19 mouse cellular contexts compared by ENCODE assay signal in genomic region chr16:32186056-32186455, GRCm38 (mm10). TPM values are rescaled to one million over a fixed set of nuclear protein-coding genes. Genes with fewer than 3 reads are reported as not detected.
DNase-seq lines count a peak whose midpoint lies in the region.
"Had no signal": no experiment of that assay in that cellular context is flagged by ENCODE, and none has a peak within 500 bp of the region (broad histone marks: within the 10 kb centered on the region; RNA-seq: fewer than 3 reads in every experiment).

No protein-coding gene starts in this region.

- DNase-seq in heart, adult 11 months, result peak; percentile 40
- no peak for DNase-seq in heart, adult 18-20 months
- peak; percentile 80 for DNase-seq in cerebellum, adult 11-12 months
- DNase-seq in cerebellum, adult 9-10 months, result peak; percentile 80
- peak; percentile 74 to 82 for DNase-seq in cerebellum, postnatal 25 days
- no peak for DNase-seq in natural killer cell, adult 2 months (ENCODE audit: low spot score in 2 of 2)
- DNase-seq in kidney, postnatal 14 days, result no peak
- DNase-seq in liver, result no peak
- DNase-seq: adrenal gland, adult 2 months; adrenal gland, postnatal 25 days; embryo, embryonic 11 days; gastrocnemius, postnatal 14 days; heart, postnatal 10 days; heart, postnatal 4 days; kidney, adult 11 months; kidney, adult 9 months had no signal

RNA-seq across cellular contexts. Expression of gene Bex6, which starts 6.4 kb away (rescaled TPM):
- total RNA-seq in heart, adult 18-20 months (2021), result not detected
- total RNA-seq: adrenal gland, adult 2 months; adrenal gland, postnatal 25 days; CH12.LX; gastrocnemius, adult 18-20 months; gastrocnemius, postnatal 14 days; heart, postnatal 10 days; heart, postnatal 4 days; hindbrain, postnatal 0 days had no signal

RNA-seq across cellular contexts. Expression of gene Nrros, which starts 20.7 kb away (rescaled TPM):
- 1 to 10 TPM; 3.6 to 4.9 TPM for total RNA-seq in heart, adult 18-20 months (2021)

Comparison
In these comparisons a context has a peak if more than half of its experiments do, and no peak if none do; other contexts are left out.
1. DNase-seq: peak in heart, adult 11 months (single experiment), cerebellum, adult 11-12 months (single experiment), cerebellum, adult 9-10 months (single experiment) and cerebellum, postnatal 25 days (2 of 2); none in heart, adult 18-20 months (0 of 2), natural killer cell, adult 2 months (0 of 2), kidney, postnatal 14 days (single experiment) and liver (single experiment).